In genomic region chr15:88537190-88537589, GRCm38 (mm10) we compare ENCODE assay signal across 8 mouse cellular contexts.
DNase-seq lines count a peak whose midpoint lies in the region; ATAC-seq and TF ChIP-seq lines count a peak whose summit lies in the region.

No protein-coding gene starts in this region.

- H3K4me2 ChIP-seq in forebrain, embryonic 12.5 days = no peak overlapping the region
- no peak overlapping the region for H3K4me2 ChIP-seq in midbrain, postnatal 0 days (ENCODE audit: low read depth, low read length, poor library complexity, severe bottlenecking)
- no peak overlapping the region for H3K4me2 ChIP-seq in midbrain, embryonic 11.5 days

- H3K27me3 ChIP-seq in forebrain, embryonic 10.5 days (ENCODE audit: poor library complexity, severe bottlenecking) = no peaks in the 10 kb centered on the region
- no peaks in the 10 kb centered on the region for H3K27me3 ChIP-seq in forebrain, embryonic 12.5 days
- H3K27me3 ChIP-seq in midbrain, postnatal 0 days (ENCODE audit: insufficient read depth, low read length) = no peaks in the 10 kb centered on the region
- H3K27me3 ChIP-seq in midbrain, embryonic 11.5 days (ENCODE audit: control insufficient read depth, insufficient read depth, low read length) = no peaks in the 10 kb centered on the region

- H3K9ac ChIP-seq in forebrain, embryonic 12.5 days = no peak overlapping the region
- H3K9ac ChIP-seq in midbrain, postnatal 0 days (replicated peaks; ENCODE audit: low read length, poor library complexity, severe bottlenecking) = no peak overlapping the region
- H3K9ac ChIP-seq in midbrain, embryonic 11.5 days (ENCODE audit: low read length) = no peak overlapping the region

- WGBS in forebrain, embryonic 10.5 days = 29% methylated on average over 10 of the region's 10 CpGs
- 23% methylated on average over 10 of the region's 10 CpGs for WGBS in forebrain, embryonic 12.5 days
- WGBS in midbrain, postnatal 0 days = 19% methylated on average over 10 of the region's 10 CpGs
- WGBS in midbrain, embryonic 11.5 days = 24% methylated on average over 10 of the region's 10 CpGs

- H3K4me3 ChIP-seq in forebrain, embryonic 10.5 days = no peak overlapping the region
- H3K4me3 ChIP-seq in forebrain, embryonic 12.5 days (replicated peaks) = no peak overlapping the region
- H3K4me3 ChIP-seq in midbrain, postnatal 0 days (ENCODE audit: low read depth, low read length) = no peak overlapping the region
- H3K4me3 ChIP-seq in midbrain, embryonic 11.5 days (ENCODE audit: low read depth, low read length) = no peak overlapping the region

- TF ChIP-seq CTCF in midbrain, postnatal 0 days (IDR thresholded peaks at IDR 0.05) = peak; percentile 88

- H3K36me3 ChIP-seq in forebrain, embryonic 10.5 days (replicated peaks) = no peaks in the 10 kb centered on the region
- no peaks in the 10 kb centered on the region for H3K36me3 ChIP-seq in forebrain, embryonic 12.5 days (replicated peaks)
- H3K36me3 ChIP-seq in midbrain, postnatal 0 days (ENCODE audit: insufficient read depth, low read length) = no peaks in the 10 kb centered on the region
- H3K36me3 ChIP-seq in midbrain, embryonic 11.5 days (ENCODE audit: control insufficient read depth, insufficient read depth, low read length) = no peaks in the 10 kb centered on the region

- DNase-seq in forebrain, embryonic 10.5 days (ENCODE audit: extremely low spot score, low spot score) = peak; percentile 62
- peak; percentile 85 for DNase-seq in midbrain, postnatal 0 days (ENCODE audit: low spot score)
- no peak for DNase-seq in midbrain, embryonic 11.5 days (ENCODE audit: low spot score, missing footprints)
- peak; percentile 83 to 91 for DNase-seq in cerebellum, postnatal 25 days
- DNase-seq in kidney, postnatal 10 days = peak; percentile 48
- DNase-seq in retina, embryonic 14.5 days (ENCODE audit: low spot score) = peak; percentile 81

- no peaks in the 10 kb centered on the region for H3K9me3 ChIP-seq in forebrain, embryonic 10.5 days
- no peaks in the 10 kb centered on the region for H3K9me3 ChIP-seq in forebrain, embryonic 12.5 days
- H3K9me3 ChIP-seq in midbrain, postnatal 0 days (ENCODE audit: low read length) = no peaks in the 10 kb centered on the region
- H3K9me3 ChIP-seq in midbrain, embryonic 11.5 days (ENCODE audit: control insufficient read depth, low read length) = no peaks in the 10 kb centered on the region

- no peak for ATAC-seq in forebrain, embryonic 12.5 days (ENCODE audit: low FRiP score)
- ATAC-seq in midbrain, postnatal 0 days (ENCODE audit: low FRiP score) = no peak
- ATAC-seq in midbrain, embryonic 11.5 days (ENCODE audit: low FRiP score) = no peak
- ATAC-seq in activated CD4-positive, CD25-positive, alpha-beta regulatory T cell, adult 4 months = no peak

- peaks cover 20% of the 10 kb centered on the region for H3K4me1 ChIP-seq in forebrain, embryonic 10.5 days
- peaks cover 10% of the 10 kb centered on the region for H3K4me1 ChIP-seq in forebrain, embryonic 12.5 days
- peaks cover 4% of the 10 kb centered on the region; the same call in 1 of the 2 replicates for H3K4me1 ChIP-seq in midbrain, postnatal 0 days (ENCODE audit: insufficient read depth, low read length)
- no peaks in the 10 kb centered on the region for H3K4me1 ChIP-seq in midbrain, embryonic 11.5 days (ENCODE audit: control insufficient read depth, insufficient read depth, low read length)

- H3K27ac ChIP-seq in forebrain, embryonic 10.5 days = no peak overlapping the region
- no peak overlapping the region for H3K27ac ChIP-seq in forebrain, embryonic 12.5 days
- H3K27ac ChIP-seq in midbrain, postnatal 0 days (ENCODE audit: low read depth, low read length) = no peak overlapping the region
- no peak overlapping the region for H3K27ac ChIP-seq in midbrain, embryonic 11.5 days (ENCODE audit: low read depth, low read length)
